ENCODE assay signal across 8 mouse cellular contexts in the genomic region with DNA sequence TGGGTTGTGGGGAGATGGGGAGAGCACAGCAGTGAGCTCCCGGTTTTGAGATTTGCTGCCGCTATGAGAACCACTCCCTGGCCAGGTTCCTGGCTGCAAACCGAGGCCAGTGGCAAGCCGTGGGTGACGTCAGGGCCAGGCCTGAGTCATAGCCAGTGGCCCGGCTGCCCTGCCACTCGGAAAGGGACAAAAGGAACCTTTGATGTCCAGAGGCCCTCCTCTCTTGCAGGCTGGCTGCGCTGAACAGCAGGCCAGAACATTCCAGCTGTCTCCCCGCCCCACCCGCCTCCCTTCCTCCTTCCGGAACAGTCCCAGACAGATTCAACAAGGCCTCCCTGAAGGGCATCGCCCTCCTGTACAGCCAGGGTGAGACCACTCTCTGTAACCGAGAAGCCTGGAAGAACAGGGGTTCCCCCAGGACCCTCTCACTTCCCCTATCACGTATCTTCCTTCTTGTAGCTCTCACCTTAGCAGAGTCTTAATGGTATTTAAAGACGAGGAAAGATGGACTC. TPM values are rescaled to one million over a fixed set of nuclear protein-coding genes. Genes with fewer than 3 reads are reported as not detected.
DNase-seq lines count a peak whose midpoint lies in the region; ATAC-seq lines count a peak whose summit lies in the region.

A gene (minus strand): TSS at position 229 of the 512 bp plus-strand sequence.

- ATAC-seq in midbrain, embryonic 11.5 days (ENCODE audit: low FRiP score): peak; percentile 79
- peak; percentile 92 for ATAC-seq in stomach, embryonic 14.5 days (ENCODE audit: insufficient number of reproducible peaks, insufficient read depth, low FRiP score, low read depth)

- peak within 1 kb of the TSS; percentile 75 for H3K27ac ChIP-seq in embryonic facial prominence, embryonic 10.5 days (replicated peaks)
- no peak within 1 kb of the TSS for H3K27ac ChIP-seq in midbrain, embryonic 11.5 days (ENCODE audit: low read depth, low read length)
- no peak within 1 kb of the TSS for H3K27ac ChIP-seq in stomach, embryonic 14.5 days (ENCODE audit: low read length)

- no peak within 1 kb of the TSS for H3K4me3 ChIP-seq in embryonic facial prominence, embryonic 10.5 days
- H3K4me3 ChIP-seq in midbrain, embryonic 11.5 days (ENCODE audit: low read depth, low read length): no peak within 1 kb of the TSS
- H3K4me3 ChIP-seq in stomach, embryonic 14.5 days (ENCODE audit: low read depth, low read length): no peak within 1 kb of the TSS

- no peaks in the 10 kb centered on the region for H3K9me3 ChIP-seq in embryonic facial prominence, embryonic 10.5 days
- H3K9me3 ChIP-seq in midbrain, embryonic 11.5 days (ENCODE audit: control insufficient read depth, low read length): no peaks in the 10 kb centered on the region
- H3K9me3 ChIP-seq in stomach, embryonic 14.5 days (ENCODE audit: control insufficient read depth, low read depth, low read length): no peaks in the 10 kb centered on the region

- 53% methylated on average over 15 of the region's 15 CpGs for WGBS in embryonic facial prominence, embryonic 10.5 days
- 57% methylated on average over 15 of the region's 15 CpGs for WGBS in midbrain, embryonic 11.5 days
- WGBS in stomach, embryonic 14.5 days: 49% methylated on average over 15 of the region's 15 CpGs

- H3K4me1 ChIP-seq in embryonic facial prominence, embryonic 10.5 days: peaks cover 11% of the 10 kb centered on the region
- peaks cover 4% of the 10 kb centered on the region for H3K4me1 ChIP-seq in midbrain, embryonic 11.5 days (ENCODE audit: control insufficient read depth, insufficient read depth, low read length)
- H3K4me1 ChIP-seq in stomach, embryonic 14.5 days (ENCODE audit: control insufficient read depth, insufficient read depth, low read length): 0 out of 2 replicates have a peak, but pooled peaks cover 7% of the 10 kb centered on the region

- H3K9ac ChIP-seq in midbrain, embryonic 11.5 days (ENCODE audit: low read length): no peak within 1 kb of the TSS; the same call in 1 of the 2 replicates
- H3K9ac ChIP-seq in stomach, embryonic 14.5 days (replicated peaks; ENCODE audit: low read depth, low read length): no peak within 1 kb of the TSS

- H3K4me2 ChIP-seq in midbrain, embryonic 11.5 days: no peak within 1 kb of the TSS
- H3K4me2 ChIP-seq in stomach, embryonic 14.5 days (replicated peaks; ENCODE audit: low read depth, low read length): no peak within 1 kb of the TSS

- no peaks in the 10 kb centered on the region for H3K36me3 ChIP-seq in embryonic facial prominence, embryonic 10.5 days (replicated peaks)
- no peaks in the 10 kb centered on the region for H3K36me3 ChIP-seq in midbrain, embryonic 11.5 days (ENCODE audit: control insufficient read depth, insufficient read depth, low read length)
- no peaks in the 10 kb centered on the region for H3K36me3 ChIP-seq in stomach, embryonic 14.5 days (ENCODE audit: control insufficient read depth, insufficient read depth, low read length)

- intact Hi-C loops in left cerebral cortex, postnatal 36 days (cut with DNase I): no loop called here

- H3K27me3 ChIP-seq in embryonic facial prominence, embryonic 10.5 days (replicated peaks; ENCODE audit: low read depth, poor library complexity, severe bottlenecking): no peaks in the 10 kb centered on the region
- H3K27me3 ChIP-seq in midbrain, embryonic 11.5 days (ENCODE audit: control insufficient read depth, insufficient read depth, low read length): no peaks in the 10 kb centered on the region
- H3K27me3 ChIP-seq in stomach, embryonic 14.5 days (ENCODE audit: control insufficient read depth, insufficient read depth, low read length): no peaks in the 10 kb centered on the region

- DNase-seq in ovary, adult 18-20 months (ENCODE audit: low spot score): peak; percentile 61
- no peak for DNase-seq in ovary, postnatal 10 days (ENCODE audit: low spot score)
- DNase-seq in embryonic facial prominence, embryonic 10.5 days (ENCODE audit: low spot score): peak; percentile 56
- DNase-seq in heart, adult 18-20 months: peak; percentile 91 to 95
- DNase-seq in kidney, adult 11 months: peak; percentile 78
- peak; percentile 39 to 50 for DNase-seq in left cerebral cortex, postnatal 36 days (ENCODE audit: low spot score in 2 of 2)
- peak; percentile 89 for DNase-seq in midbrain, embryonic 11.5 days (ENCODE audit: low spot score, missing footprints)

RNA-seq across cellular contexts. Expression of the gene that starts here (rescaled TPM):
- polyA plus RNA-seq in embryonic facial prominence, embryonic 10.5 days (2016; fragmentation: Nextera tagmentation; extraction: Ambion mirVana): 8.4 and 8.6 TPM in 2 replicates
- 10 to 100 TPM; 34.7 to 42.9 TPM for total RNA-seq in heart, adult 18-20 months (2021)
- 10 to 100 TPM; 55.4 to 66.0 TPM for total RNA-seq in left cerebral cortex, postnatal 36 days (2021)
- 11.3 and 11.9 TPM in 2 replicates for polyA plus RNA-seq in midbrain, embryonic 11.5 days (2014; fragmentation: Nextera tagmentation; extraction: Ambion mirVana)
- polyA plus RNA-seq in stomach, embryonic 14.5 days (2014; fragmentation: Nextera tagmentation; extraction: Ambion mirVana): 23.0 and 25.5 TPM in 2 replicates
